Mouse (Mus musculus) forebrain, postnatal 0 days (tissue): ENCODE measurements at regions not wholly inside any gene's neighbourhood (a gene's known extent, or its start where the extent isn't known, plus 50 kb on each side); places are given as distances from the start of the nearest gene placed in this dataset.

ENCODE experiments used
- ATAC-seq: fragments of 200-750 bp; cut with Nextera tagmentation; 2 replicates; pipeline ENCODE4 v1.8.0; 2017; ENCODE audit warnings: mild to moderate bottlenecking, moderate library complexity
- DNase-seq: peaks from one replicate; pipeline ENCODE4 v3.0.0-alpha.2; 2015
- H3K27ac ChIP-seq: fragments of 300-500 bp; sonication (generic); 2 replicates; pipeline ENCODE4 v1.5.1; 2014; ENCODE audit warnings: low read depth, mild to moderate bottlenecking, antibody characterized with exemption, low read length, moderate library complexity, mixed read lengths
- H3K27me3 ChIP-seq: fragments of 300-500 bp; sonication (generic); 2 replicates; pipeline ENCODE4 v1.6.1; 2014; ENCODE audit warnings: mild to moderate bottlenecking, low read length, mixed read lengths; ENCODE audit not compliant: insufficient read depth
- H3K36me3 ChIP-seq: fragments of 300-500 bp; sonication (generic); 2 replicates; pipeline ENCODE4 v1.6.1; 2014; ENCODE audit warnings: mild to moderate bottlenecking, moderate library complexity; ENCODE audit not compliant: insufficient read depth
- H3K4me1 ChIP-seq: fragments of 300-500 bp; sonication (generic); 2 replicates; pipeline ENCODE4 v1.6.1; 2014; ENCODE audit warnings: antibody characterized with exemption; ENCODE audit not compliant: insufficient read depth
- H3K4me2 ChIP-seq: fragments of 300-500 bp; sonication (generic); 2 replicates; pipeline ENCODE4 v1.6.1; 2014; ENCODE audit warnings: low read depth, mild to moderate bottlenecking, moderate library complexity
- H3K4me3 ChIP-seq: fragments of 300-500 bp; sonication (generic); 2 replicates; pipeline ENCODE4 v1.5.1; 2014; ENCODE audit warnings: low read depth, low read length, mixed read lengths
- H3K9ac ChIP-seq: fragments of 300-500 bp; sonication (generic); 2 replicates; pipeline ENCODE4 v1.6.1; 2014; ENCODE audit warnings: mild to moderate bottlenecking
- H3K9me3 ChIP-seq: fragments of 300-500 bp; sonication (generic); 2 replicates; pipeline ENCODE4 v1.6.1; 2016; ENCODE audit warnings: low read length
- CTCF ChIP-seq: sonication (generic); IDR thresholded peaks from 2 replicates; pipeline ENCODE4 v1.5.1; 2016; ENCODE audit warnings: antibody characterized with exemption, control low read depth, low read depth
- WGBS: fragments of 180-500 bp; shearing (Covaris S2); extraction: QIAGEN DNeasy Blood & Tissue Kit; methylation state at CpG from one replicate; pipeline ENCODE4 v1.1.7; 2014; 5-methylcytosine and 5-hydroxymethylcytosine counted together

DNA sequence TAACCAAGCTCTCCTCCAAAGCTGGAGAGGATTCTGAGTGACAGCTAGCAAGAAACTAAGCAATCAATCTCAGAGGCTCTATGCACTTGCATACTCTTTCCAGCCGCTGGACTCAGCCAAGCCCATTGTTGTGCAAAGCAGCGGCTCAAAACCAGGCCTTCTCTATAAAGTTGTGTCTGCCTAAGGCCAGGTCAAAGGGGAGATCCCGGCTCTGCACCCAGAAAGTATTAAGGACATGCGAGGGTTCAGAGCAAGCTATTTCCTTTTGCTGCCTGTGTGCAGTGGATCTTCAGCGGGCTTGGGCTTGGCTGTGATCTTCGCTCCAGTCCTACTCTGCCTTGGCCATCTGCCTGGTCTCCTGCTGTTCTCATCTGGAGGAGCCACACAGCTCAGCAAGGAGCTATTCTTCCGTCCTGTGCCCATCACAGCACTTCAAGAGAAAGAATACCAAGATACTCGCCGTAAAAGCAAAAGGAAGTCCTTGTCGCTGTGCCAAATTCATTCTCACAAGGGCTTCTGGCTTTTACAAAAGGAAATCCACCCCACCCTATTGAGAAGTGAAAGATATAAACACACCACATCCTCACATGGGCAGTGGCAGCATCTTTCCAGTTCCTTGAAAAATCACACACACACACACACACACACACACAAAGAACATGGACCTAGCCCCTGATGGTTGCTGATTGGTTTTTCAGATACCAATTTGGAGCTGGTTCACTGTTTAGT is 646.6 kb downstream of the Adgrl2 start:
- no peak overlapping the region for H3K4me3 ChIP-seq
- DNase-seq = peak; percentile 35
- H3K4me1 ChIP-seq = no peaks in the 10 kb centered on the region
- 5% methylated on average over 10 of the region's 10 CpGs for whole genome bisulfite sequencing
- ATAC-seq = peak; percentile 70
- no peaks in the 10 kb centered on the region for H3K9me3 ChIP-seq
- no peak for TF ChIP-seq CTCF
- H3K4me2 ChIP-seq = peak overlapping the region; percentile 26; the same call in 1 of the 2 replicates
- no peaks in the 10 kb centered on the region for H3K27me3 ChIP-seq
- H3K9ac ChIP-seq = no peak overlapping the region
- H3K36me3 ChIP-seq = no peaks in the 10 kb centered on the region
- no peak overlapping the region for H3K27ac ChIP-seq

DNA sequence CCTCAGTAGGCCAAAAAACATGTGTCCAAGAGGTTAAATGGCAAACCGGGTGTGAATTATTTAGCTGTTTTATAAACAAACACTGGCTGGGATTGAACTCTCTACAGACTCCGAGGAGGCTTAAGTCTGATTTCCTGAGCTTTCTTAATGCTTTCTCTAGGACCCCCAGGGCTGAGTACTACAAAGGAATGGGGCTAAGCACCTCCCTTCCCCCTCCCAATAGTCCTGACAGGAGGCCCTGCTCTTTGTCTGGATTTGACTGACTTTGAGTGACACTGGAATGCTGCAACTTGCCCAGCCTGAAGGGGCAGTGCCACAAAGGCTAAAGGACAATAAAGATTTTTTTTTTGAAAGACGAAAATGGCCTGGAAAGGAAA is 647.1 kb downstream of the Adgrl2 start:
- Histone ChIP-seq H3K9ac (no peak overlapping the region), H3K4me2 (0 out of 2 replicates have a peak overlapping the region, but pooled peaks have one; percentile 26), H3K27ac (no peak overlapping the region), H3K27me3 (no peaks in the 10 kb centered on the region), H3K4me3 (no peak overlapping the region), H3K9me3 (no peaks in the 10 kb centered on the region), H3K36me3 (no peaks in the 10 kb centered on the region), H3K4me1 (no peaks in the 10 kb centered on the region)
- ATAC-seq (no peak), DNase-seq (no peak)
- 4% methylated on average over 3 of the region's 3 CpGs for WGBS
- TF ChIP-seq CTCF = no peak

GRCm38 (mm10) chr3:148339258-148339657 is 651.1 kb downstream of the Adgrl2 start:
- TF ChIP-seq CTCF = no peak
- Histone ChIP-seq H3K4me2 (no peak overlapping the region), H3K9me3 (no peaks in the 10 kb centered on the region), H3K36me3 (no peaks in the 10 kb centered on the region), H3K9ac (no peak overlapping the region), H3K4me1 (no peaks in the 10 kb centered on the region), H3K27ac (no peak overlapping the region), H3K27me3 (no peaks in the 10 kb centered on the region), H3K4me3 (no peak overlapping the region)
- no peak for ATAC-seq
- no peak for DNase-seq
- 79% methylated on average over 2 of the region's 2 CpGs for WGBS

GRCm38 (mm10) chr3:148336640-148337039 is 653.7 kb downstream of the Adgrl2 start:
- Histone ChIP-seq H3K9ac (no peak overlapping the region), H3K4me1 (no peaks in the 10 kb centered on the region), H3K9me3 (no peaks in the 10 kb centered on the region), H3K4me3 (no peak overlapping the region), H3K4me2 (no peak overlapping the region), H3K36me3 (no peaks in the 10 kb centered on the region), H3K27ac (no peak overlapping the region), H3K27me3 (no peaks in the 10 kb centered on the region)
- TF ChIP-seq CTCF = no peak
- no peak for DNase-seq
- no peak for ATAC-seq
- 57% methylated on average over 6 of the region's 6 CpGs for WGBS

DNA sequence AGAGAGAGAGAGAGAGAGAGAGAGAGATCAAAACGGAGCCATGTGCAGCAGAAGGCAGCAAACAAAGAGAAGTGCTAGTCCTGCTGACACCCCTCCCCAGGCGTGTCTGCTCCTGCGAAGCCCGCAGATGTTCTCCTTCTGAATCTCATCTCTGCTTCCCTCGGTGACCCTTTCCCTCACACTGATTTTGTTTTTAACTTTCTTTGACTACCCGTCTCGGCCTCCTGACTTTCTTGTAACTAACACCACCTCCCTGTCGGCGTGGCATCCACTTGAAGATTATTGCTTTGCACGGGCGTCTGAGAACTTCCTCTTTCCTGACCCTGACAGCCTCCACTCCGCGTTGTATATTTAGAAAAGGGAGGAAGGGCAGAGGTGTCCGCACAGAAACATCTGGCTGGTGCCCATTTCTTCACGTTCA is 654.3 kb downstream of the Adgrl2 start:
- no peak for TF ChIP-seq CTCF
- whole genome bisulfite sequencing = 76% methylated on average over 15 of the region's 15 CpGs
- Histone ChIP-seq H3K9me3 (no peaks in the 10 kb centered on the region), H3K4me3 (no peak overlapping the region), H3K4me1 (no peaks in the 10 kb centered on the region), H3K27ac (no peak overlapping the region), H3K36me3 (no peaks in the 10 kb centered on the region), H3K9ac (no peak overlapping the region), H3K4me2 (no peak overlapping the region), H3K27me3 (no peaks in the 10 kb centered on the region)
- no peak for ATAC-seq
- DNase-seq = no peak

GRCm38 (mm10) chr3:148335654-148336053 is 654.7 kb downstream of the Adgrl2 start:
- no peaks in the 10 kb centered on the region for H3K36me3 ChIP-seq
- DNase-seq (no peak), ATAC-seq (no peak)
- no peak for TF ChIP-seq CTCF
- H3K9me3 ChIP-seq = no peaks in the 10 kb centered on the region
- H3K27me3 ChIP-seq = no peaks in the 10 kb centered on the region
- no peak overlapping the region for H3K27ac ChIP-seq
- no peak overlapping the region for H3K4me2 ChIP-seq
- WGBS = 87% methylated on average over 7 of the region's 7 CpGs
- H3K9ac ChIP-seq = no peak overlapping the region
- no peaks in the 10 kb centered on the region for H3K4me1 ChIP-seq
- no peak overlapping the region for H3K4me3 ChIP-seq

GRCm38 (mm10) chr3:148324911-148325621 is 665.3 kb downstream of the Adgrl2 start:
- H3K36me3 ChIP-seq = no peaks in the 10 kb centered on the region
- no peaks in the 10 kb centered on the region for H3K9me3 ChIP-seq
- no peak for TF ChIP-seq CTCF
- H3K27ac ChIP-seq = no peak overlapping the region
- no peaks in the 10 kb centered on the region for H3K27me3 ChIP-seq
- H3K4me3 ChIP-seq = no peak overlapping the region
- WGBS = 93% methylated on average over 2 of the region's 2 CpGs
- ATAC-seq (no peak), DNase-seq (no peak)
- H3K9ac ChIP-seq = no peak overlapping the region
- H3K4me1 ChIP-seq = no peaks in the 10 kb centered on the region
- no peak overlapping the region for H3K4me2 ChIP-seq
